Mouse (Mus musculus) kidney, embryonic 14.5 days (tissue): ENCODE data around the gene 1700001P01Rik. TPM values are rescaled to one million over a fixed set of nuclear protein-coding genes. Genes with fewer than 3 reads are reported as not detected.

ENCODE experiments used
- ATAC-seq: fragments of 200-750 bp; cut with Nextera tagmentation; 2 replicates; pipeline ENCODE4 v1.8.0; 2017; ENCODE audit warnings: moderate number of reproducible peaks, mild to moderate bottlenecking, moderate TSS enrichment, moderate library complexity; ENCODE audit not compliant: low FRiP score, low TSS enrichment
- H3K27ac ChIP-seq: fragments of 300-500 bp; sonication (generic); 2 replicates; pipeline ENCODE4 v1.5.1; 2014; ENCODE audit warnings: low read depth, mild to moderate bottlenecking, low read length, moderate library complexity, mixed read lengths
- H3K27me3 ChIP-seq: fragments of 300-500 bp; sonication (generic); 2 replicates; pipeline ENCODE4 v1.6.1; 2014; ENCODE audit warnings: mild to moderate bottlenecking, low read length; ENCODE audit not compliant: control insufficient read depth, insufficient read depth
- H3K36me3 ChIP-seq: fragments of 300-500 bp; sonication (generic); 2 replicates; pipeline ENCODE4 v1.6.1; 2014; ENCODE audit warnings: low read length, mixed read lengths; ENCODE audit not compliant: control insufficient read depth, insufficient read depth
- H3K4me1 ChIP-seq: fragments of 300-500 bp; sonication (generic); 2 replicates; pipeline ENCODE4 v1.6.1; 2014; ENCODE audit warnings: low read length, mixed read lengths; ENCODE audit not compliant: control insufficient read depth, insufficient read depth
- H3K4me2 ChIP-seq: fragments of 300-500 bp; sonication (generic); replicated peaks from 2 replicates; pipeline ENCODE4 v1.6.1; 2014; ENCODE audit warnings: low read depth, mild to moderate bottlenecking, low read length
- H3K4me3 ChIP-seq: fragments of 300-500 bp; sonication (generic); 2 replicates; pipeline ENCODE4 v1.5.1; 2014; ENCODE audit warnings: mild to moderate bottlenecking, low read length
- H3K9ac ChIP-seq: fragments of 300-500 bp; sonication (generic); 2 replicates; pipeline ENCODE4 v1.6.1; 2014; ENCODE audit warnings: low read depth, mild to moderate bottlenecking, low read length, moderate library complexity
- H3K9me3 ChIP-seq: fragments of 300-500 bp; sonication (generic); 2 replicates; pipeline ENCODE4 v1.6.1; 2016; ENCODE audit warnings: low read length; ENCODE audit not compliant: control insufficient read depth
- WGBS: fragments of 180-500 bp; shearing (Covaris S2); extraction: QIAGEN DNeasy Blood & Tissue Kit; methylation state at CpG from one replicate; pipeline ENCODE4 v1.1.7; 2014; 5-methylcytosine and 5-hydroxymethylcytosine counted together
- polyA plus RNA-seq: library from polyadenylated mRNA; unstranded; fragments of >200 nt; fragmentation: Nextera tagmentation; extraction: Ambion mirVana; gene quantifications from 2 replicates; pipeline ENCODE4 v1.2.1, GENCODE M21; 2014

1700001P01Rik gene
- polyA plus RNA-seq, 1 experiment from 2014 or later, result not detected

DNA sequence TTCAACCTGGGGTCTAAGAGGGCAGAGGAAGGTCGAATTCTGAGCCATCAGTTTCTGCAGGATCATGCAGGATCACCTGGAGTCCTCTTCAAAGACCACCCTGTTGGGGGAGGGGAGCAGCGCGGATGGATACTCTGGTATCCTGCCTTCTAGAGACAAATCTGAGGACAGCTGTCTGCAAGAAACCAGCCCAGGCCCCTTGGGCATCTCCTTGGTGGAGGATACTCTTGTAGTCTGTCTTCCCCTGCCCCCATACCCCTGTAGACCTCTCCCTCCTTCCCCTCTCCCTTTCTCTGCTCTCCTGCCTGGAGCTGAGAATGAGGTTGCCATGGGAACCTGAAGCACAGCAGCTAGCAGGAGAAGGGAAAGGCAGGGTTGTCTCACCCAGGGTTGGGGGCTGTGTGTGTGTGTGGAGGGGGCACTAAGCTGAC, 36.8 kb upstream of the 1700001P01Rik start:
- Histone ChIP-seq H3K4me3 (no peak overlapping the region), H3K27me3 (no peaks in the 10 kb centered on the region), H3K27ac (peak overlapping the region; percentile 79), H3K36me3 (peaks cover 43% of the 10 kb centered on the region), H3K9ac (no peak overlapping the region), H3K9me3 (no peaks in the 10 kb centered on the region), H3K4me2 (no peak overlapping the region; the same call in 1 of the 2 replicates), H3K4me1 (peaks cover 87% of the 10 kb centered on the region)
- WGBS, result 42% methylated on average over 3 of the region's 3 CpGs
- ATAC-seq, result peak; percentile 32; the same call in 1 of the 2 replicates

DNA sequence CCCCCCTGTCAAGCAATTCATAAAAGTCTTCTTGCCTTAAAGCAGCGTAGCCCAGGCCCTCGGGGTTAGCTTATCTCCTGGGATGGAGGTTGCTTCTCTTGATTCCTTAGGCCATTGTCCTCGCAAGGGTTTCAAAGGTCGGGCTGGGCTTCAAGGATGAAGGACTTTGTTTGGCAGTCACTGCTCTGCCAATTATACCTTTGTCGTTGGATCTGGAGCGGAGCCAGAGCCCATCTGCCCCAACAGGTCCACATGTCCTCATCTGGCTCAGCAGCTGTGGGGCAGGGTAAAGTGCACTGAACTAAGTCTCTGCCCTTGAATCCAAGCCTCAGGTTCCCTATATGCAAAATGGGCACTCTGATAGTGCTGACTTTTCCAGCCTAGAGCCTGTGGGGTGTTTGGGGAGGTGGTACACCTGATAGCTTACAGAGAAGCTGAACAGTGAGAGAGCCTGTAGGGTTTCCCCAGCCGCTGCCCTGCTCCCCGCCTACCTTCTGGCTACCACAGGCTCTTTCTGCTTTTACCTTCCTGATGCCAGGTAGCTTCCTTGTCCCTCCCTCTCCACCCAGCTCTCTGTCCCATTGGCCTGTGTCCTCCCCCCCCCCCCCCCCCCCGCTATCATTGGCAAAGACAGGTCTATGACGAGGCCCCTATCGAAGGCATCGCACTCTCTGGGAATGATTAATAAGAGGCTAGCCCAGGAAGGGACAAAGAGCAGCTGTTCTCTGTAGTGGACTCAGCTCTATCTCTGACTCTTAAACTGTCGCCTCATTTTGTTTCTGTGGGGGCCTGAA, 36.0 kb upstream of the 1700001P01Rik start:
- Histone ChIP-seq H3K4me1 (peaks cover 86% of the 10 kb centered on the region), H3K27ac (peak overlapping the region; percentile 79), H3K4me3 (no peak overlapping the region), H3K4me2 (peak overlapping the region; percentile 21; the same call in 1 of the 2 replicates), H3K36me3 (peaks cover 44% of the 10 kb centered on the region), H3K9me3 (no peaks in the 10 kb centered on the region), H3K9ac (0 out of 2 replicates have a peak overlapping the region, but pooled peaks have one; percentile 1), H3K27me3 (no peaks in the 10 kb centered on the region)
- WGBS, result 43% methylated on average over 12 of the region's 13 CpGs
- ATAC-seq, result 0 out of 2 replicates have a peak, but pooled peaks have one; percentile 14

DNA sequence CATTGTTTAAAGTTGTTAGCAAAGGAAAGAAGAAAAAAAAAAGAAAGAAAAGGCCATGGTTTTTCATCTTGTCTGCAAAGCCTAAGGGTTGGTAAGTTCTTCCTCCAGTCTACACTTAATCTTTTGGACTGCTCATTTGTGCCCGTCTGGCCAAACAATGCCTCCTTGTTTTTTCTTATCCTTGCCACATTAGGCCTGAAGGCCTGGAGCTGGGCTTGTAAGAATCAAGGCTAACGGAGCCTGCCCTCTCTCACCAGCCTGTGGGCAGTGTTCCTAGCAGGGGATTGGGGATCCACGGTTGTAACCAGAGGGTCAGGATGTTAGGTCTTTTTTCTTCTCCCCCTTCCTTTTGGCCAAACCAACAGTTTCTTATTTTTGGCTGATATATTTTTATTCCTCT, 35.3 kb upstream of the 1700001P01Rik start:
- Histone ChIP-seq H3K27ac (peak overlapping the region; percentile 4; the same call in 1 of the 2 replicates), H3K4me2 (no peak overlapping the region; the same call in 1 of the 2 replicates), H3K9me3 (no peaks in the 10 kb centered on the region), H3K9ac (no peak overlapping the region), H3K4me3 (no peak overlapping the region), H3K36me3 (peaks cover 37% of the 10 kb centered on the region), H3K27me3 (no peaks in the 10 kb centered on the region), H3K4me1 (peaks cover 87% of the 10 kb centered on the region)
- 55% methylated on average over 3 of the region's 3 CpGs for WGBS
- ATAC-seq, result no peak

DNA sequence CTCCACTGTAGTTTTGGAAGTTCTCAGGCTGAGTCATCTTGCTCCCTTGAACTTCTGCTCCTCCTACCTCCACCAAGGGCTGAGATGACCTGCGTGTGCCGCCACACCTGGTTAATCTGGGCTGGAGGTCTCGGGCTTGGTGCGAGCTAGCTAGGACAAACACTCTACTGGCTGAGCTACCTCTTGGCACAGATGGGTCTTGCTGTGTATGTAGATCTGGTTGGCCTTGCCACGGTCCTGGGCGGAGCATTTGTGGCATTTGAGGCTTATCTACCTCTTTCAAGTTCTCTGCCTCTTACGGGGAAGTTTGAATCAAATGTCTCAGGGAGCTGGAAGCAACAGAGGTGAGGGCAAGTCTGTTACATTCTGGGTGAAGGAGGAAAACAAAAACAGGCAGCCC, 34.6 kb upstream of the 1700001P01Rik start:
- Histone ChIP-seq H3K27ac (no peak overlapping the region), H3K4me2 (no peak overlapping the region), H3K4me1 (peaks cover 89% of the 10 kb centered on the region), H3K4me3 (no peak overlapping the region), H3K9ac (no peak overlapping the region), H3K9me3 (no peaks in the 10 kb centered on the region), H3K27me3 (no peaks in the 10 kb centered on the region), H3K36me3 (peaks cover 31% of the 10 kb centered on the region)
- no peak for ATAC-seq
- WGBS, result 63% methylated on average over 7 of the region's 7 CpGs

DNA sequence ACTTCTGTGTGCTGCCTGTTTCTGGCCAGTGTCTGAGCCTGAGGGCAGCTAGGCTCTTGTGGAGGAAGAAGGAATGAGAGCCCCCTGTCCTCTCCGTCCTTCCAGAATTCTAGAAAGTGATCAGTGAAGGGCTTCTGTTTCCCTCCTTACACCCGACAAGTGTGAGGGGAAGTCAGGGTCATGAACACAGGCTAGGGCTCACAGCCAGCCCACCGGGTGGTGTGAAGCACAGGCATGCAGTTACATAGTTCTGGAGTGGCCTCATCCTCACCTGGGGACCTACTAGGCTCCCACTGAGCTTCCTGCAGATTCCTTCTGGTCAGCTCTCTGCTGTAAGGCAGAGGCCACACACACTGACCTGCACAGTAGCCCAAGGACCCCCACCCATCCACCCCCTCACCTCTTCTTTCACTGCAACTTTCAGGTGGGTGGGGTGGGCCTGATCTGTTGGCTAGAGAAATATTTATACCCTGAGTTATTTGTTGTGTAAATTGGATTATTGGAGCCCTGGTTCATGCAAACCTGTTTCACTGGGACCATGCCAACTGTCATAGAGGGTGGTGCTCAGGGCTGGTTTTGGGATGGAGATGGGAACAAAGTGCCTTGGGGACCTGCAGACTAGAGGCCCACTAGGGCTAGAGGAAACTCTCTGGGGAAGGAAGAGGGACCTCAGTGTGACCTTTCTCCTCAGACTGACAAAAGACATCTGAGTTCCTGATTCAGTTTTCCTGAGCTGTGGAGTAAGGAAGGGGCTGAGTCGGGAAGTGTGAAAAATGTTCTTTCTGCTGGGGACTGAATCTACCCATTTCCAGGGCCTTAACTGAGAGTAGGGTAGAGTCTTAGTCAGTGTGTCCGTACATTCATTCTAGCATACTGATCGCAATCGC, 33.8 kb upstream of the 1700001P01Rik start:
- Histone ChIP-seq H3K27me3 (no peaks in the 10 kb centered on the region), H3K4me2 (no peak overlapping the region), H3K9ac (0 out of 2 replicates have a peak overlapping the region, but pooled peaks have one; percentile 24), H3K27ac (peak overlapping the region; percentile 63; the same call in 1 of the 2 replicates), H3K36me3 (peaks cover 26% of the 10 kb centered on the region; the same call in 1 of the 2 replicates), H3K4me3 (no peak overlapping the region), H3K4me1 (peaks cover 93% of the 10 kb centered on the region), H3K9me3 (no peaks in the 10 kb centered on the region)
- ATAC-seq, result no peak
- 68% methylated on average over 7 of the region's 7 CpGs for WGBS

DNA sequence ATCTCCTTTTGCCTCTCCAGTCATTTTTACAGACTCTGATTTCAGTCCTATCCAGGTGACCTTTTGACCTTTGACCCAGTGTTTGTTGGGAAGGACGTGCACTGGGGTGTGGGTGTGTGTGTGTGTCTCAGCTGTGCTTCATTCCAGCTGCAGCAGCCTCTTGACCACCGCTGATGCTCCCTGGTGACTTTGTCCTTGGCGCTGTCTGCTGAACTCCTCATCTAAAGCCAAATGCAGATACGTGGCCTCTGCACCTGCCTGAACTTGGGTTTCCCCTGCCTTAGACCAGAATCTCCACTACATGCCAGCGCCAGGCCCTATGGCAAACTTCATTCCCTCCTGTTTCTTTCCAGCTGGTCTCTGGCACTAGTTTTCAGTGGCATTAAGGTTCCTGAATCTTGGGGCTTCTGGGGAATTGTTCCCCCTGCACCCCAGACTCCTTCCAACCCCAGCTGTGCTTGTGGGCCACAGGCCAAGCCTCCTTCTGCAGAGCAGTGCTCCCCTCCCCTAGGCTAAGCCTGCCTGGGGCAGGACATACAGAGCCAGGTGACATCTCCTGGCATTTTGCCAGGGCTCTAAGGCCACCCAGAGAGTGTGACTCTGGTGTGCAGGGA, 33.0 kb upstream of the 1700001P01Rik start:
- Histone ChIP-seq H3K4me1 (peaks cover 94% of the 10 kb centered on the region), H3K27me3 (no peaks in the 10 kb centered on the region), H3K27ac (peak overlapping the region; percentile 65; the same call in 1 of the 2 replicates), H3K36me3 (peaks cover 20% of the 10 kb centered on the region; the same call in 1 of the 2 replicates), H3K9ac (0 out of 2 replicates have a peak overlapping the region, but pooled peaks have one; percentile 24), H3K4me3 (no peak overlapping the region), H3K4me2 (no peak overlapping the region), H3K9me3 (no peaks in the 10 kb centered on the region)
- 54% methylated on average over 5 of the region's 5 CpGs for WGBS
- no peak for ATAC-seq

DNA sequence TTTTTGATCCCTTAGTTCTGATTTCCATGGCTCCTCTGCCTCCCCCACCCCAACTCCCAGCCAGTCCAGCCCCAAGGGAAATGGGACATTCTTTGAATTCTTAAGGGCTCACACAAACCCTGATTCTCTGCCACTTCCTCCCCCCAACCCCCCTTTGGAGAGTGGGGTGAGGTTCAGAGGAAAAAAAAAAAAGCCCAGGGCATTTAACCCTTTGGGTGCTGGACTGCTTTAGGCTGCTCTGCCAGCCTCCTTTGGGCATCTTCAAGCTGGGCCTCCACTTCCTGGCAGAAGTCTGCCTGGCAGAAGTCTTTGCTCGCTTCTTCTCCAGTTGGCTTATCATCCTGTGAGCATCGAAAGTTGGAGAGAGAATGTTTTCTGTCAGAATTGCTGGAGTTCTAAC, 32.4 kb upstream of the 1700001P01Rik start:
- Histone ChIP-seq H3K27ac (peak overlapping the region; percentile 65), H3K4me3 (no peak overlapping the region)

DNA sequence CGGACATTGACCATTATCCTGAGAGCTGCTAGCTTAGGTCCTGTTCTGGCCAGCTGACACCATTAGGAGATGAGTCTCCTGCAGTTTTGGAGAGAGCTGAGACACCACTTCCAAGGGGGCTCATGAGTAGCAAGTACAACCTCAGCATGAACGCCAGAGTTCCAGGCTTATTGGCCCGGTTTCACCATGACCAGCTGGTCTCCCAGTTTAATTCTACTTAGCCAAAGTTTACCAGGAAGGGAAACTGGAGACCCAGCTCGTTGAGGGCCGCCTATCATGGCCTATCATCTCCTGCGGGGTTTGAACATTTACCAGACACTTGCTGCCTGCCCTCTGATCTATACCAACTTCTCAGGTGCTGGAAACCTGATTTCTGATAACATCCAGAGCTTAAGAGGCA, 31.9 kb upstream of the 1700001P01Rik start:
- peaks cover 84% of the 10 kb centered on the region for H3K4me1 ChIP-seq
- WGBS, result 45% methylated on average over 6 of the region's 6 CpGs
- no peak overlapping the region for H3K4me2 ChIP-seq
- H3K9ac ChIP-seq, result no peak overlapping the region
- no peaks in the 10 kb centered on the region for H3K27me3 ChIP-seq
- H3K4me3 ChIP-seq, result no peak overlapping the region
- H3K36me3 ChIP-seq, result peaks cover 14% of the 10 kb centered on the region; the same call in 1 of the 2 replicates
- no peak for ATAC-seq
- peak overlapping the region; percentile 62 for H3K27ac ChIP-seq
- no peaks in the 10 kb centered on the region for H3K9me3 ChIP-seq

More for the DNA sequence above, 32.4 kb upstream of the 1700001P01Rik start:
- Histone ChIP-seq H3K27me3 (no peaks in the 10 kb centered on the region), H3K4me2 (no peak overlapping the region), H3K36me3 (peaks cover 14% of the 10 kb centered on the region; the same call in 1 of the 2 replicates), H3K9me3 (no peaks in the 10 kb centered on the region), H3K9ac (no peak overlapping the region), H3K4me1 (peaks cover 89% of the 10 kb centered on the region)
- no peak for ATAC-seq
- WGBS, result 58% methylated on average over 2 of the region's 2 CpGs
